Comparison of ENCODE assay signal across 8 mouse cellular contexts in the genomic region with DNA sequence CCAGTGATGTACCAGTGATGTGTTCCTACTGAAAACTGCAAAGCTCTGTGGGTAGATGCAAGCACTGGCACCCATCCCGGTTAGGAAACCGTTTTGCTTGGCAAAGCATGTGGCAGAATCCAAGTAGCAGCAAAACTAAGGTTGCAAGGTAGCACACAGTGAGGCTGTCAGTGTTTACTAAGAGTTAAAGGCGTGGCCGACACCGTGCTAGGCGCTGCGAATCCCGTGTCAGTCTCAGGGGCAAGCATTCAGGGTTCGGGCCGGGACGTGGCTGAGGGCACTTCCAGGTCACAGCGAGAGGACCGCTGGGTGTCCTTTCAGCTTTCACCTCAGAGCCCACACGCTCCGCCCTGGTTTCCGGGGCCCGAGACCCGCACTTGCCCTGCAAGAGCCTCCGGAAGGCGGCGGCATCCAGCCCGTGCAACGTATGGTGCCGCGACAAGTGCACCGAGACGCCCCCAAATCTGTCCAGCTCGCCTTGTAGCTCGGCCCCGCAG. TPM values are rescaled to one million over a fixed set of nuclear protein-coding genes. Genes with fewer than 3 reads are reported as not detected.
DNase-seq lines count a peak whose midpoint lies in the region; ATAC-seq and TF ChIP-seq lines count a peak whose summit lies in the region.

No protein-coding gene starts in this region.

- H3K4me3 ChIP-seq in heart, adult 2 months: peak overlapping the region; percentile 90
- peak overlapping the region; percentile 85 for H3K4me3 ChIP-seq in hindbrain, embryonic 10.5 days
- peak overlapping the region; percentile 94 for H3K4me3 ChIP-seq in limb, embryonic 12.5 days (replicated peaks)
- H3K4me3 ChIP-seq in midbrain, embryonic 15.5 days: peak overlapping the region; percentile 63

- 0 out of 2 replicates have a peak, but pooled peaks have one; percentile 51 for TF ChIP-seq EP300 in heart, adult 2 months (IDR thresholded peaks at IDR 0.05; ENCODE audit: insufficient read depth, low read depth, low read length)

- ATAC-seq in limb, embryonic 12.5 days (ENCODE audit: insufficient number of reproducible peaks, insufficient read depth, low FRiP score, low TSS enrichment, low read depth): no peak; the same call in 1 of the 2 replicates
- no peak for ATAC-seq in midbrain, embryonic 15.5 days (replicated peaks)

- peak; percentile 42 for TF ChIP-seq CTCF in heart, adult 2 months (IDR thresholded peaks at IDR 0.05)
- no peak; the same call in 1 of the 2 replicates for TF ChIP-seq CTCF in brain, embryonic 14.5 days (IDR thresholded peaks at IDR 0.05; ENCODE audit: borderline replicate concordance, extremely low read depth, insufficient read depth, insufficient read length)

- no peaks in the 10 kb centered on the region for H3K9me3 ChIP-seq in hindbrain, embryonic 10.5 days
- no peaks in the 10 kb centered on the region for H3K9me3 ChIP-seq in limb, embryonic 12.5 days
- H3K9me3 ChIP-seq in midbrain, embryonic 15.5 days: no peaks in the 10 kb centered on the region

- peak overlapping the region; percentile 81 for H3K4me2 ChIP-seq in limb, embryonic 12.5 days
- H3K4me2 ChIP-seq in midbrain, embryonic 15.5 days: peak overlapping the region; percentile 57

- peak overlapping the region; percentile 94 for H3K27ac ChIP-seq in heart, adult 2 months
- peak overlapping the region; percentile 93 for H3K27ac ChIP-seq in hindbrain, embryonic 10.5 days
- H3K27ac ChIP-seq in limb, embryonic 12.5 days: peak overlapping the region; percentile 83
- H3K27ac ChIP-seq in midbrain, embryonic 15.5 days: peak overlapping the region; percentile 90

- no peak for DNase-seq in heart, adult 2 months
- no peak for DNase-seq in heart, adult 8-10 months (ENCODE audit: low spot score)
- peak; percentile 87 for DNase-seq in CD4-positive, CD25-positive, alpha-beta regulatory T cell, adult 2 months (ENCODE audit: low read depth, low spot score)
- DNase-seq in brain, embryonic 14.5 days (ENCODE audit: low read depth): peak; percentile 64
- no peak for DNase-seq in hindbrain, embryonic 10.5 days (ENCODE audit: low spot score)
- DNase-seq in MN1 (ENCODE audit: low spot score): no peak

- intact Hi-C loops in heart, adult 2 months (cut with DNase I): loop anchor here (10.0 kb wide), 1 partner anchor 214 kb away; no protein-coding TSS in a partner anchor

- H3K27me3 ChIP-seq in heart, adult 2 months (ENCODE audit: control insufficient read depth, insufficient read depth, low read length): no peaks in the 10 kb centered on the region
- no peaks in the 10 kb centered on the region for H3K27me3 ChIP-seq in hindbrain, embryonic 10.5 days (ENCODE audit: insufficient read depth, poor library complexity, severe bottlenecking)
- H3K27me3 ChIP-seq in limb, embryonic 12.5 days: no peaks in the 10 kb centered on the region
- no peaks in the 10 kb centered on the region for H3K27me3 ChIP-seq in midbrain, embryonic 15.5 days (replicated peaks)

- peaks cover 2% of the 10 kb centered on the region for H3K4me1 ChIP-seq in heart, adult 2 months (ENCODE audit: control insufficient read depth, insufficient read depth, low read length)
- H3K4me1 ChIP-seq in hindbrain, embryonic 10.5 days (replicated peaks): peaks cover 24% of the 10 kb centered on the region
- peaks cover 16% of the 10 kb centered on the region for H3K4me1 ChIP-seq in limb, embryonic 12.5 days (replicated peaks)
- peaks cover 21% of the 10 kb centered on the region for H3K4me1 ChIP-seq in midbrain, embryonic 15.5 days

- no peaks in the 10 kb centered on the region; the same call in 1 of the 2 replicates for H3K79me2 ChIP-seq in heart, adult 2 months (replicated peaks; ENCODE audit: control insufficient read depth, insufficient read depth, low read length)

- H3K36me3 ChIP-seq in heart, adult 2 months (ENCODE audit: control insufficient read depth, insufficient read depth, low read length): no peaks in the 10 kb centered on the region
- H3K36me3 ChIP-seq in hindbrain, embryonic 10.5 days: peaks cover 4% of the 10 kb centered on the region; the same call in 1 of the 2 replicates
- H3K36me3 ChIP-seq in limb, embryonic 12.5 days: no peaks in the 10 kb centered on the region; the same call in 1 of the 2 replicates
- no peaks in the 10 kb centered on the region for H3K36me3 ChIP-seq in midbrain, embryonic 15.5 days (replicated peaks)

- peak overlapping the region; percentile 70 for H3K9ac ChIP-seq in heart, adult 2 months (ENCODE audit: low read depth, low read length)
- peak overlapping the region; percentile 71 for H3K9ac ChIP-seq in limb, embryonic 12.5 days (replicated peaks)
- H3K9ac ChIP-seq in midbrain, embryonic 15.5 days: peak overlapping the region; percentile 72

- WGBS in heart, adult 2 months: under 1% methylated on average over 30 of the region's 30 CpGs
- WGBS in hindbrain, embryonic 10.5 days: under 1% methylated on average over 30 of the region's 30 CpGs
- under 1% methylated on average over 30 of the region's 30 CpGs for WGBS in limb, embryonic 12.5 days
- under 1% methylated on average over 30 of the region's 30 CpGs for WGBS in midbrain, embryonic 15.5 days

- TF ChIP-seq POLR2A in heart, adult 2 months (IDR thresholded peaks at IDR 0.05; ENCODE audit: insufficient read depth, low read depth, low read length): no peak; the same call in 1 of the 2 replicates
- no peak for TF ChIP-seq POLR2A in brain, embryonic 14.5 days (IDR thresholded peaks at IDR 0.05; ENCODE audit: borderline replicate concordance, extremely low read depth, insufficient read depth, insufficient read length, poor library complexity, severe bottlenecking)

RNA-seq across cellular contexts. Expression of gene Spata5, which starts 0.7 kb away (rescaled TPM):
- total RNA-seq in heart, adult 2 months (2021): 10 to 100 TPM; 12.4 to 13.9 TPM
- polyA plus RNA-seq in heart, adult 2 months (2012; rRNA removed): 2.1 and 4.6 TPM in 2 replicates
- 10 to 100 TPM; 12.4 to 15.8 (median 15.4) TPM for total RNA-seq in heart, adult 8-10 months (2022)
- 7.1 and 12.3 TPM in 2 replicates for polyA plus RNA-seq in brain, embryonic 14.5 days (2012; rRNA removed)
- 43.4 and 44.1 TPM in 2 replicates for polyA plus RNA-seq in hindbrain, embryonic 10.5 days (2016; fragmentation: Nextera tagmentation; extraction: Ambion mirVana)
- 47.8 and 47.9 TPM in 2 replicates for polyA plus RNA-seq in limb, embryonic 12.5 days (2016; fragmentation: Nextera tagmentation; extraction: Ambion mirVana)
- polyA plus RNA-seq in midbrain, embryonic 15.5 days (2015; fragmentation: Nextera tagmentation; extraction: Ambion mirVana): 27.4 and 36.2 TPM in 2 replicates

RNA-seq across cellular contexts. Expression of gene Nudt6, which starts 1.0 kb away (rescaled TPM):
- 10 to 100 TPM; 26.6 to 32.1 TPM for total RNA-seq in heart, adult 2 months (2021)
- 34.5 and 37.3 TPM in 2 replicates for polyA plus RNA-seq in heart, adult 2 months (2012; rRNA removed)
- 10 to 100 TPM; 32.4 to 40.0 (median 33.8) TPM for total RNA-seq in heart, adult 8-10 months (2022)
- polyA plus RNA-seq in brain, embryonic 14.5 days (2012; rRNA removed): 4.6 and 6.0 TPM in 2 replicates
- 3.4 and 4.9 TPM in 2 replicates for polyA plus RNA-seq in hindbrain, embryonic 10.5 days (2016; fragmentation: Nextera tagmentation; extraction: Ambion mirVana)
- 3.8 and 4.0 TPM in 2 replicates for polyA plus RNA-seq in limb, embryonic 12.5 days (2016; fragmentation: Nextera tagmentation; extraction: Ambion mirVana)
- 8.0 and 9.7 TPM in 2 replicates for polyA plus RNA-seq in midbrain, embryonic 15.5 days (2015; fragmentation: Nextera tagmentation; extraction: Ambion mirVana)

Comparison
In these comparisons a context has a peak if more than half of its experiments do, and no peak if none do; other contexts are left out.
1. DNase-seq: peak in CD4-positive, CD25-positive, alpha-beta regulatory T cell, adult 2 months (single experiment) and brain, embryonic 14.5 days (single experiment); none in heart, adult 2 months (0 of 2), heart, adult 8-10 months (single experiment), hindbrain, embryonic 10.5 days (single experiment) and MN1 (single experiment).
2. Peak in every context shown above with its lines, with median percentiles within 50 percentile points of each other: H3K27ac ChIP-seq, H3K4me3 ChIP-seq and H3K9ac ChIP-seq.